Mouse (Mus musculus): ENCODE data around the gene Gm9945. TPM values are rescaled to one million over a fixed set of nuclear protein-coding genes. Genes with fewer than 3 reads are reported as not detected.

The Gm9945 gene
- not detected in 2 replicates for polyA plus RNA-seq (2012; rRNA removed)

GRCm38 (mm10) chr11:53479783-53480301 lies at the start of gene Gm9945, which contains the start of gene Sowaha:
Gene Gm9945, plus strand, starts transcription at chr11:53480166.
Gene Sowaha, minus strand, starts transcription at chr11:53480274.

GRCm38 (mm10) chr11:53430670-53431346 lies 49.2 kb upstream of the Gm9945 start, which contains the start of the genes Uqcrq and Gdf9:
Gene Uqcrq, minus strand, starts transcription at chr11:53430831.
Gene Gdf9, plus strand, starts transcription at chr11:53431023.

DNA sequence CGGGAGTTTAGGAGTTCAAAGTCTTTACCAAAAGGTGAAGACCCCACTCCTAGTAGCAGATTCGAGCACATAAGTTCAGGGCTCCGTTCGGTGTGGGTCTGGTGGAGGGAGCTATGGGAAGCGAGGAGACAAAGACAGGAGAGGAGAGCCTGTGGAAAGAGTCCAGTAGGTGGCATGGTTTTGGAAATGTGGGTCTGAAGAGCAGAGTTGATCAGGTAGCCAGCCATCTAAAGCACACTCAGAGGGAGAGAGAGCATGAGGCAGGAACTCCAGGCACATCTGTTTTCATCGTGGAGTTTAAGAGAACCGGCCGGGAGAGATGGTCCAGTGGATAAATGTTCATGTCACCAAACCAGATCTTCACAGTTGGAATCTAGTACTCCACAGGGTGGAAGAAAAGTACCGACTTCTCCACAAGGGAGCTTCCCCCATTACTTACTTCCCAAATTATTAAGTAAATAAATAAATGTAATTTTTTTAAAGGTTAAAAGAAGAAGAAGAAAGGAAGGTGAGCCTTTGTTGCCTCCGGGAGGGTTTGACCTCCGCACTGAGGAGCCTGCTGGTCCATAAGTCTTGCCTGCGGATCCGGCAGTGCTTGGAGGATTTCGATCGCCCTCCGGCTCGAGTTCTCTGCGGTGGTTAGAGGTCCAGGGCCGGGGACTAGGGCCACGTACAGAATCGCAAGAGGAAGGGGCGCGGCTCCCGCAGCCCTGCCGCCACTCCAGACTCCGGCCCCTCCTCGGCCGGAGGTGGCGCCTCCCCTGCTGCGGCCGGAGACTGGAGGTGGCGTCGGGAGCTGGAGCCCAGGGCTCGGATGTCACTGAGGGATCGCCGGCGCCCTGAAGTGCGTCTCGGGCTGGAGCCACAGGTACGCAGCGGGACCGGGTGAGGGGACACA lies 23.2 kb upstream of the Gm9945 start, which contains the start of the genes Gm10447 and Shroom1:
TSS of gene Gm10447 (minus strand) at position 637 of the 898 bp plus-strand sequence.
TSS of gene Shroom1 (plus strand) at position 732 of the 898 bp plus-strand sequence.

DNA sequence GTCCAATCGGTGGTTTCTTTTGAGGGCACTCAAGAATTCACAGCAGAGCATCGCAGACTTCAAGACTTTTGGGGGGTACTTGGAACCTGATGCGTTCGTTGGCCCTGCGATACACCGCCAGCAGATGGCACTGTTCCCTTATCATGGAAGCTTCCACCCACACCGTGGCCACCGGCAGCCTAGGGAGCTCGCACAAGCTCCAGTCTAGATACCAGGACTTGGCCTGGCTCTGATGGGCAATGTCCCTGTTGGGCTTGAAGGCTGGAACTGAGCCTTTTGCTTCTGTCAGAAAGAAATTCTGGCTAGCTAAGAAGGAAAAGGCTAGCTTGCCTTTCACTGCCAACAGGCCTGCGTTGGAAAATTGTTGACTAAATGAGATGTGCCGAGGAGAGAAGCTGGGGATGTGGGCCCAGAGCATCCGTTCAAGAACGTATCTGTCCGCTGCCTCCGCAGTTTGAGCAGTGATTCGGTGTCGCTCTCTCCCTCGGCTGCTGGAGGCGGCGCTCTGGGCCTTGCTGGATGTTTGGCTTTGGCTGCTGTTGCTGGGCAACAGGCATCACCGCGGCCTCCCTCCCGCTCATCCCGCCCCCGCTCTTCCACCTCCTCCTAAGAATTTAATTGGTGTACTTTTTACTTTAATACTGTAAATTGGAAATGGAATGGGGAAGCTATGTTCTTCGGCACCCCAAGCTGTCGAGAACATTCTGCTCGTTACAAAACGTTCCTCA lies 9.8 kb upstream of the Gm9945 start, which contains the start of gene Gm9837:
TSS of gene Gm9837 (minus strand) at position 512 of the 728 bp plus-strand sequence.

GRCm38 (mm10) chr11:53519207-53520121 lies 39.5 kb downstream of the Gm9945 start, which contains the start of gene Sept8:
Gene Sept8, plus strand, starts transcription at chr11:53519257.

Other genes starting within 250 kb of the Gm9945 start
- gene Hspa4, start 179.7 kb upstream of the Gm9945 start, polyA plus RNA-seq (2012; rRNA removed) = 80.5 and 86.7 TPM in 2 replicates
- 10.5 and 11.4 TPM in 2 replicates for gene Zcchc10, start 155.5 kb upstream of the Gm9945 start, polyA plus RNA-seq (2012; rRNA removed)
- 53.7 and 61.3 TPM in 2 replicates for gene Aff4, start 129.3 kb upstream of the Gm9945 start, polyA plus RNA-seq (2012; rRNA removed)
- 0.25 TPM in 1 of 2 replicates, not detected in the other for gene Leap2, start 57.0 kb upstream of the Gm9945 start, polyA plus RNA-seq (2012; rRNA removed)
- gene Uqcrq, start 49.3 kb upstream of the Gm9945 start, polyA plus RNA-seq (2012; rRNA removed) = 288 and 294 TPM in 2 replicates
- 2.4 and 2.6 TPM in 2 replicates for gene Gdf9, start 49.1 kb upstream of the Gm9945 start, polyA plus RNA-seq (2012; rRNA removed)
- gene Gm10447, start 23.1 kb upstream of the Gm9945 start, polyA plus RNA-seq (2012; rRNA removed) = 0.06 and 0.25 TPM in 2 replicates
- gene Shroom1, start 23.0 kb upstream of the Gm9945 start, polyA plus RNA-seq (2012; rRNA removed) = 2.3 and 4.0 TPM in 2 replicates
- gene Gm9837, start 9.7 kb upstream of the Gm9945 start, polyA plus RNA-seq (2012; rRNA removed) = not detected in 2 replicates
- gene Sowaha, start 108 bp downstream of the Gm9945 start, polyA plus RNA-seq (2012; rRNA removed) = 0.81 and 1.2 TPM in 2 replicates
- gene Sept8, start 39.1 kb downstream of the Gm9945 start, polyA plus RNA-seq (2012; rRNA removed) = 38.6 and 46.0 TPM in 2 replicates
- gene Kif3a, start 87.2 kb downstream of the Gm9945 start, polyA plus RNA-seq (2012; rRNA removed) = 89.6 and 93.3 TPM in 2 replicates
- not detected in 2 replicates for gene Il4, start 138.5 kb downstream of the Gm9945 start, polyA plus RNA-seq (2012; rRNA removed)
- not detected in 2 replicates for gene Il13, start 154.5 kb downstream of the Gm9945 start, polyA plus RNA-seq (2012; rRNA removed)
- gene Rad50, start 227.2 kb downstream of the Gm9945 start, polyA plus RNA-seq (2012; rRNA removed) = 6.5 and 7.1 TPM in 2 replicates
- gene Il5, start 240.6 kb downstream of the Gm9945 start, polyA plus RNA-seq (2012; rRNA removed) = 0.05 and 0.08 TPM in 2 replicates